ENCODE assay signal across 38 mouse cellular contexts in the genomic region with DNA sequence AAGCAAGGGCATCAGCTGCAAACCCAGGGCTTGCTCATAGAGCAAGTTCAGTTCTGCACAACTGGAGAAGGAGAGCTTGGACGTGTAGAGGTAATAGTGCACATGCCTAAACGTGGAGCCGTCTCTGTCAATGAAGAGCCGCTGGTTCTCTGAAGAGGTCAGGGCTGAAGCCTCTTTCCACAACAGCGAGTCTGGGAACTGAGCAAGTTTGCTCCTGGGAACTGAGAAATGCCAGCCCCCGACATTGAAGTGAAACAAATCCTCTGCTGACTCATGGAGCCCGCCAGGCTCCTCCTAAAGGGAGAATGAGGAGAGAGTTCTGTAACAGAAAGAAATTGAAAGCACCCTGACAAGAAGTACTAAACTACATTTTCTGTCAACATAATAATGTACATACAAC. TPM values are rescaled to one million over a fixed set of nuclear protein-coding genes. Genes with fewer than 3 reads are reported as not detected.
DNase-seq lines count a peak whose midpoint lies in the region; ATAC-seq lines count a peak whose summit lies in the region.
"Had no signal": no experiment of that assay in that cellular context is flagged by ENCODE, and none has a peak within 500 bp of the region (broad histone marks: within the 10 kb centered on the region; RNA-seq: fewer than 3 reads in every experiment).

No protein-coding gene starts in this region.

- peak; percentile 28 for DNase-seq in Muller cell, postnatal 12 days (ENCODE audit: inconsistent ontology term)
- DNase-seq in adrenal gland, adult 8-10 months, result peak; percentile 10
- DNase-seq in brain, adult 2 months (ENCODE audit: low read depth, low spot score), result peak; percentile 28
- no peak for DNase-seq in spleen, postnatal 14 days (ENCODE audit: low spot score in 2 of 2)
- no peak for DNase-seq in embryonic facial prominence, embryonic 10.5 days (ENCODE audit: low spot score)
- DNase-seq: cerebellum, adult 11-12 months; cerebellum, adult 9-11 months; embryo, embryonic 11 days; forebrain, postnatal 0 days; gastrocnemius, postnatal 10 days; kidney, postnatal 14 days; lung, postnatal 4 days; right cerebral cortex, adult 18-20 months; spleen, adult 18-20 months; thymus, postnatal 4 days had no signal

- peak overlapping the region; percentile 76 for H3K4me3 ChIP-seq in megakaryocyte, embryonic 14.5 days (replicated peaks)
- H3K4me3 ChIP-seq in embryonic facial prominence, embryonic 10.5 days, result no peak overlapping the region
- H3K4me3 ChIP-seq: embryonic facial prominence, embryonic 13.5 days; heart, embryonic 10.5 days; heart, embryonic 15.5 days; hindbrain, embryonic 13.5 days; liver, embryonic 15.5 days; neural tube, embryonic 12.5 days had no signal

- no peak for ATAC-seq in megakaryocyte, adult 5-6 weeks (ENCODE audit: poor library complexity, severe bottlenecking)
- ATAC-seq: forebrain, postnatal 0 days; intestine, postnatal 0 days; midbrain, embryonic 16.5 days had no signal

- H3K9me3 ChIP-seq in megakaryocyte, embryonic 14.5 days, result no peaks in the 10 kb centered on the region
- H3K9me3 ChIP-seq in embryonic facial prominence, embryonic 10.5 days, result 0 out of 2 replicates have a peak, but pooled peaks cover under 1% of the 10 kb centered on the region
- H3K9me3 ChIP-seq: embryonic facial prominence, embryonic 13.5 days; heart, embryonic 10.5 days; heart, embryonic 15.5 days; hindbrain, embryonic 13.5 days; liver, embryonic 15.5 days; neural tube, embryonic 12.5 days had no signal

- no peak overlapping the region for H3K27ac ChIP-seq in embryonic facial prominence, embryonic 10.5 days (replicated peaks)
- H3K27ac ChIP-seq: embryonic facial prominence, embryonic 13.5 days; heart, embryonic 10.5 days; heart, embryonic 15.5 days; hindbrain, embryonic 13.5 days; liver, embryonic 15.5 days; neural tube, embryonic 12.5 days; stomach, postnatal 0 days had no signal

- peaks cover 35% of the 10 kb centered on the region for H3K27me3 ChIP-seq in megakaryocyte, embryonic 14.5 days (replicated peaks)
- H3K27me3 ChIP-seq in embryonic facial prominence, embryonic 10.5 days (replicated peaks; ENCODE audit: low read depth, poor library complexity, severe bottlenecking), result peaks cover 12% of the 10 kb centered on the region
- H3K27me3 ChIP-seq: CH12.LX had no signal

- H3K4me1 ChIP-seq in megakaryocyte, embryonic 14.5 days, result peaks cover 8% of the 10 kb centered on the region
- H3K4me1 ChIP-seq in embryonic facial prominence, embryonic 10.5 days, result peaks cover 3% of the 10 kb centered on the region

- 67% methylated on average over 7 of the region's 7 CpGs for WGBS in embryonic facial prominence, embryonic 10.5 days

- H3K36me3 ChIP-seq in megakaryocyte, embryonic 14.5 days (replicated peaks; ENCODE audit: low read length), result no peaks in the 10 kb centered on the region
- no peaks in the 10 kb centered on the region for H3K36me3 ChIP-seq in embryonic facial prominence, embryonic 10.5 days (replicated peaks)
- H3K36me3 ChIP-seq: embryonic facial prominence, embryonic 13.5 days; heart, embryonic 10.5 days; heart, embryonic 15.5 days; hindbrain, embryonic 13.5 days; liver, embryonic 15.5 days; neural tube, embryonic 12.5 days had no signal

RNA-seq across cellular contexts. Expression of a gene that starts 5.0 kb away (rescaled TPM):
- polyA plus RNA-seq in megakaryocyte, embryonic 14.5 days (2012; ENCODE audit: insufficient read depth, low replicate concordance), result not detected in 2 replicates
- not detected in 2 replicates for total RNA-seq in megakaryocyte, adult 5-6 weeks (2015)
- total RNA-seq in megakaryocyte, adult 5-6 weeks (2017), result not detected in 2 replicates
- total RNA-seq in adrenal gland, adult 8-10 months (2022), result under 1 TPM in 1 of 4 experiments, not detected in 3; 0.15 TPM
- 0.08 and 0.16 TPM in 2 replicates for polyA plus RNA-seq in embryonic facial prominence, embryonic 10.5 days (2016; fragmentation: Nextera tagmentation; extraction: Ambion mirVana)
- total RNA-seq: granulocyte monocyte progenitor cell, adult 5-6 weeks; layer of hippocampus, adult 18-20 months; layer of hippocampus, postnatal 10 days; left cerebral cortex, adult 18-20 months; left cerebral cortex, postnatal 14 days; liver, adult 2 months had no signal
- polyA plus RNA-seq: embryonic facial prominence, embryonic 13.5 days; forebrain, embryonic 11.5 days; heart, embryonic 10.5 days; hindbrain, embryonic 13.5 days; kidney, embryonic 14.5 days; limb, embryonic 11.5 days; liver, adult 2 months; liver, embryonic 15.5 days; midbrain, embryonic 16.5 days; neural tube, embryonic 12.5 days; stomach, postnatal 0 days had no signal

RNA-seq across cellular contexts. Expression of a gene that starts 5.0 kb away (rescaled TPM):
- not detected in 2 replicates for polyA plus RNA-seq in megakaryocyte, embryonic 14.5 days (2012; ENCODE audit: insufficient read depth, low replicate concordance)
- 0.07 TPM in 1 of 2 replicates, not detected in the other for total RNA-seq in megakaryocyte, adult 5-6 weeks (2015)
- not detected in 2 replicates for total RNA-seq in megakaryocyte, adult 5-6 weeks (2017)
- 10 to 100 TPM in 1 of 4 experiments, 1 to 10 TPM in 3; 4.1 to 10.1 (median 7.0) TPM for total RNA-seq in adrenal gland, adult 8-10 months (2022)
- 0.29 and 0.67 TPM in 2 replicates for polyA plus RNA-seq in embryonic facial prominence, embryonic 10.5 days (2016; fragmentation: Nextera tagmentation; extraction: Ambion mirVana)
- total RNA-seq: granulocyte monocyte progenitor cell, adult 5-6 weeks; liver, adult 2 months had no signal
- polyA plus RNA-seq: C2C12; embryonic facial prominence, embryonic 13.5 days; heart, embryonic 10.5 days; kidney, embryonic 14.5 days; limb, embryonic 11.5 days; liver, adult 2 months had no signal

RNA-seq across cellular contexts. Expression of a gene that starts 35.3 kb away (rescaled TPM):
- polyA plus RNA-seq in megakaryocyte, embryonic 14.5 days (2012; ENCODE audit: insufficient read depth, low replicate concordance), result 0.02 TPM in 1 of 2 replicates, not detected in the other
- total RNA-seq in megakaryocyte, adult 5-6 weeks (2015), result 0.22 TPM in 1 of 2 replicates, not detected in the other
- 0.11 and 0.16 TPM in 2 replicates for total RNA-seq in megakaryocyte, adult 5-6 weeks (2017)
- total RNA-seq in adrenal gland, adult 8-10 months (2022), result 1 to 10 TPM in 2 of 4 experiments, under 1 TPM in 2; 0.42 to 2.7 (median 1.3) TPM
- 0.34 and 0.83 TPM in 2 replicates for polyA plus RNA-seq in embryonic facial prominence, embryonic 10.5 days (2016; fragmentation: Nextera tagmentation; extraction: Ambion mirVana)
- total RNA-seq: granulocyte monocyte progenitor cell, adult 5-6 weeks; heart, postnatal 25 days had no signal
- polyA plus RNA-seq: liver, embryonic 15.5 days had no signal

RNA-seq across cellular contexts. Expression of a gene that starts 59.7 kb away (rescaled TPM):
- polyA plus RNA-seq in megakaryocyte, embryonic 14.5 days (2012; ENCODE audit: insufficient read depth, low replicate concordance), result 4.1 and 16.4 TPM in 2 replicates
- total RNA-seq in megakaryocyte, adult 5-6 weeks (2015), result 0.56 and 0.87 TPM in 2 replicates
- total RNA-seq in megakaryocyte, adult 5-6 weeks (2017), result 0.73 and 0.77 TPM in 2 replicates
- 1 to 10 TPM in 3 of 4 experiments, under 1 TPM in 1; 0.73 to 1.9 (median 1.4) TPM for total RNA-seq in adrenal gland, adult 8-10 months (2022)
- polyA plus RNA-seq in embryonic facial prominence, embryonic 10.5 days (2016; fragmentation: Nextera tagmentation; extraction: Ambion mirVana), result 5.5 and 5.7 TPM in 2 replicates

Comparison
In these comparisons a context has a peak if more than half of its experiments do, and no peak if none do; other contexts are left out.
1. DNase-seq: peak in Muller cell, postnatal 12 days (single experiment), adrenal gland, adult 8-10 months (single experiment) and brain, adult 2 months (single experiment); none in spleen, postnatal 14 days (0 of 2) and embryonic facial prominence, embryonic 10.5 days (single experiment).
2. RNA of a gene that starts 5.0 kb away (total RNA-seq): 4.1 to 10.1 TPM in adrenal gland, adult 8-10 months; 0.07 TPM in megakaryocyte, adult 5-6 weeks; every median in the first group is over 4 times any median in the second.